Mouse (Mus musculus) embryonic facial prominence, embryonic 13.5 days (tissue): ENCODE measurements around the gene Arl10. TPM values are rescaled to one million over a fixed set of nuclear protein-coding genes. Genes with fewer than 3 reads are reported as not detected.

Source experiments
- ATAC-seq: fragments of 200-750 bp; cut with Nextera tagmentation; 2 replicates; pipeline ENCODE4 v1.8.0; 2017; ENCODE audit warnings: low read depth; ENCODE audit not compliant: insufficient number of reproducible peaks, insufficient read depth, low FRiP score, low TSS enrichment
- H3K27ac ChIP-seq: fragments of 300-500 bp; sonication (generic); 2 replicates; pipeline ENCODE4 v1.5.1; 2015; ENCODE audit warnings: moderate library complexity, mild to moderate bottlenecking, inconsistent platforms
- H3K27me3 ChIP-seq: fragments of 300-500 bp; sonication (generic); 2 replicates; pipeline ENCODE4 v1.6.1; 2015; ENCODE audit warnings: mild to moderate bottlenecking, inconsistent platforms
- H3K36me3 ChIP-seq: fragments of 300-500 bp; sonication (generic); 2 replicates; pipeline ENCODE4 v1.6.1; 2015; ENCODE audit warnings: mild to moderate bottlenecking, inconsistent platforms
- H3K4me1 ChIP-seq: fragments of 300-500 bp; sonication (generic); 2 replicates; pipeline ENCODE4 v1.6.1; 2015; ENCODE audit warnings: inconsistent platforms
- H3K4me2 ChIP-seq: fragments of 300-500 bp; sonication (generic); 2 replicates; pipeline ENCODE4 v1.6.1; 2015; ENCODE audit warnings: moderate library complexity, mild to moderate bottlenecking, inconsistent platforms
- H3K4me3 ChIP-seq: fragments of 300-500 bp; sonication (generic); 2 replicates; pipeline ENCODE4 v1.5.1; 2015; ENCODE audit warnings: mild to moderate bottlenecking, inconsistent platforms
- H3K9ac ChIP-seq: fragments of 300-500 bp; sonication (generic); 2 replicates; pipeline ENCODE4 v1.6.1; 2015; ENCODE audit warnings: mild to moderate bottlenecking, inconsistent platforms
- H3K9me3 ChIP-seq: fragments of 300-500 bp; sonication (generic); 2 replicates; pipeline ENCODE4 v1.6.1; 2016; ENCODE audit warnings: inconsistent platforms
- WGBS: fragments of 180-500 bp; shearing (Covaris S2); methylation state at CpG from one replicate; pipeline ENCODE4 v1.1.7; 2015; ENCODE audit warnings: mixed read lengths; 5-methylcytosine and 5-hydroxymethylcytosine counted together
- polyA plus RNA-seq: library from polyadenylated mRNA; unstranded; fragments of >200 nt; fragmentation: Nextera tagmentation; extraction: Ambion mirVana; gene quantifications from 2 replicates; pipeline ENCODE4 v1.2.1, GENCODE M21; 2015

The Arl10 gene
- polyA plus RNA-seq: 31.0 and 33.8 TPM in 2 replicates

GRCm38 (mm10) chr13:54574854-54575481 is at the start of gene Arl10:
Gene Arl10, plus strand, starts transcription at chr13:54575015.
- H3K4me3 ChIP-seq: peak within 1 kb of the TSS; percentile 96
- H3K9me3 ChIP-seq: no peaks in the 10 kb centered on the region
- peak within 1 kb of the TSS; percentile 93 for H3K9ac ChIP-seq
- 0 out of 2 replicates have a peak, but pooled peaks cover 5% of the 10 kb centered on the region for H3K27me3 ChIP-seq
- peaks cover 34% of the 10 kb centered on the region for H3K36me3 ChIP-seq
- ATAC-seq: peak; percentile 80
- H3K4me2 ChIP-seq: peak within 1 kb of the TSS; percentile 92
- peaks cover 15% of the 10 kb centered on the region for H3K4me1 ChIP-seq
- under 1% methylated on average over 55 of the region's 55 CpGs for WGBS
- H3K27ac ChIP-seq: peak within 1 kb of the TSS; percentile 81

DNA sequence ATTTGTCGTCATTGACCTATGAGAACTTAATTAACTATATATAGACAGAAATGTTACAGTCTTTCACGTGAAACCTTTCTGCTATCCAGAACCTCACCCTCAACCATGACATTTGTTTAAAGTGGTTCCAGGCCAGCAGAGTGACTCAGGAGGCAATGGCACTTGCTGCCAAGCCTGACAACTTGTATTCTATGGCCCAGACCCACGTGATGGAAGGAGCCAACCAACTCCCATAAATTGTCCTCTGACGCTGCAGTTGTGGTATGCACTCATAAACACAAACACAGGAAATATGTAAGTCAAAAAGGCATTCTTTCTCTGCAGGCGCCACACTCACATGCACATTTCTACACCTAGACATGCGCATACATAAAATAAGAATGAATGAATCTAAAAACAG is 47.7 kb upstream of the Arl10 start:
- H3K9ac ChIP-seq: no peak overlapping the region
- no peak overlapping the region for H3K27ac ChIP-seq
- H3K27me3 ChIP-seq: no peaks in the 10 kb centered on the region
- no peak for ATAC-seq
- H3K4me2 ChIP-seq: no peak overlapping the region
- H3K4me3 ChIP-seq: no peak overlapping the region
- H3K4me1 ChIP-seq: no peaks in the 10 kb centered on the region
- H3K9me3 ChIP-seq: no peaks in the 10 kb centered on the region
- peaks cover 71% of the 10 kb centered on the region for H3K36me3 ChIP-seq
- 85% methylated on average over 6 of the region's 6 CpGs for WGBS

DNA sequence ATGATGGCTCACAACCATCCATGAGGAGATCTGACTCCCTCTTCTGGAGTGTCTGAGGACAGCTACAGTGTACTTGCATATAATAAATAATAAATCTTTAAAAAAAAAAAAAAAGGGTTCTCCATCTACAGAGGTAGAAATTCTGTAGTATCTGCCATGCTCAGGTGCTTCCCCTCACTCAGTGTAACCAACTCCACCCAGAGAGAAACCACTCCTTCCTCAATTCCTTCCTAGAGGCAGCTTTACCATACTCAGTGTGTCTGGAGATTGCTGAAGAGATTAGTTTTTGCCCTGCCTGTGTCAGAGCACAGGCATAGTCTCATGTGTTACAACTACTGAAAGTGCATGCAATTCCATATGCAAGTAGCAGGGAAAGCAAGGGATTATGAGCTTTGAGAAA is 42.7 kb upstream of the Arl10 start:
- Histone ChIP-seq H3K27ac (no peak overlapping the region), H3K4me2 (no peak overlapping the region), H3K4me3 (no peak overlapping the region), H3K4me1 (no peaks in the 10 kb centered on the region), H3K9ac (no peak overlapping the region), H3K9me3 (no peaks in the 10 kb centered on the region), H3K36me3 (peaks cover 77% of the 10 kb centered on the region), H3K27me3 (no peaks in the 10 kb centered on the region)
- no peak for ATAC-seq

GRCm38 (mm10) chr13:54548036-54548435 is 26.8 kb upstream of the Arl10 start:
- no peak overlapping the region for H3K4me2 ChIP-seq
- H3K27ac ChIP-seq: no peak overlapping the region
- no peak overlapping the region for H3K9ac ChIP-seq
- no peaks in the 10 kb centered on the region for H3K27me3 ChIP-seq
- peaks cover 70% of the 10 kb centered on the region for H3K36me3 ChIP-seq
- H3K4me3 ChIP-seq: no peak overlapping the region
- 85% methylated on average over 7 of the region's 7 CpGs for WGBS
- no peaks in the 10 kb centered on the region for H3K9me3 ChIP-seq
- no peaks in the 10 kb centered on the region for H3K4me1 ChIP-seq
- ATAC-seq: no peak

- no peak overlapping the region for H3K4me2 ChIP-seq
- H3K4me3 ChIP-seq: no peak overlapping the region
- H3K27me3 ChIP-seq: no peaks in the 10 kb centered on the region
- no peaks in the 10 kb centered on the region for H3K9me3 ChIP-seq
- H3K9ac ChIP-seq: no peak overlapping the region
- no peak overlapping the region for H3K27ac ChIP-seq
- H3K4me1 ChIP-seq: no peaks in the 10 kb centered on the region
- H3K36me3 ChIP-seq: peaks cover 95% of the 10 kb centered on the region
- no peak for ATAC-seq
- WGBS: 94% methylated on average over 9 of the region's 9 CpGs
Observed at GRCm38 (mm10) chr13:54556176-54556575, 18.6 kb upstream of the Arl10 start.

DNA sequence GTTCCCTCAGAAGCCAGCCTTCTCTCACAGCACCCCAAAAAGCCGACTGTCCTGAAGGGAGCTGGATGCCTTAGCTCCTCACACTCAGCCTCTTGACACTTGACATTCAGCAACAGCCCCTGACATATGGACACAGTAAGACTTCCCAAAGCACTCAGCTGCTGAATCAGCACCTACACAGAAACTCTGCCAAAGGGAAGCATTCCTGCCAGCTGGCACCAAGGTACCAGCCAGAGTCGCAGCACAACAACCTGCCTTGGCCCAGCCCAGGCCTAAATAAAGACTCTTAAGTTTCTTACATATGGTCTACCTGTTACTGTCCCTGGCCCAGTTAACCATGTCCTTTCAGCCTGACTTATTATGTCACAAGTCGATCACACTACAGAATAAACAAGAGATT is 18.0 kb upstream of the Arl10 start:
- Histone ChIP-seq H3K4me3 (no peak overlapping the region), H3K27ac (no peak overlapping the region), H3K9me3 (no peaks in the 10 kb centered on the region), H3K4me2 (no peak overlapping the region), H3K4me1 (no peaks in the 10 kb centered on the region), H3K27me3 (no peaks in the 10 kb centered on the region), H3K36me3 (peaks cover 95% of the 10 kb centered on the region), H3K9ac (no peak overlapping the region)
- no peak for ATAC-seq
- 94% methylated on average over 3 of the region's 3 CpGs for WGBS

DNA sequence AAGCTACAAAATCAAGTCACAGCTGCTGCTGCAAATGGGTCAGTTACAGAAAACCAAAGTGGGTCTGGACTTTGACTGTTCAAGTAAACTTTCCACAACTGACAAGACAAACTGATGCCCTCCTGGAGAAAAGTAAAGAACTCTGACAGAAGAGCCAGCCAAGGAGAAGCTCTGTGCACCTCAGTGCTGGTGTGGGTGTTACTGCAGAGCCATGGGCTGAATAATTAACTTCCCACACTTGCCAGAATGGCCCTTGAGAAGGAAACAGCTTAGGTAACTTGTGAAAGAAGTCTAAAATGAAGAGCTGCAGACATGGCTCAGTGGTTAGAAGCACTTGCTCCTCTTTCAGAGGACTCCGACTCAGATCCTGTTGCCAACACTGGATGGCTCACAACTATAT is 17.2 kb upstream of the Arl10 start:
- Histone ChIP-seq H3K9me3 (no peaks in the 10 kb centered on the region), H3K4me3 (no peak overlapping the region), H3K36me3 (peaks cover 95% of the 10 kb centered on the region), H3K27me3 (no peaks in the 10 kb centered on the region), H3K9ac (no peak overlapping the region), H3K4me2 (no peak overlapping the region), H3K27ac (no peak overlapping the region), H3K4me1 (no peaks in the 10 kb centered on the region)
- WGBS: 93% methylated on average over 1 of the region's 1 CpGs
- ATAC-seq: no peak

- Histone ChIP-seq H3K27ac (no peak overlapping the region), H3K9me3 (no peaks in the 10 kb centered on the region), H3K9ac (no peak overlapping the region), H3K4me2 (no peak overlapping the region), H3K4me1 (peaks cover 8% of the 10 kb centered on the region), H3K27me3 (no peaks in the 10 kb centered on the region), H3K36me3 (peaks cover 89% of the 10 kb centered on the region), H3K4me3 (no peak overlapping the region)
- 97% methylated on average over 2 of the region's 2 CpGs for WGBS
- ATAC-seq: no peak
Observed at GRCm38 (mm10) chr13:54559656-54560055, 15.2 kb upstream of the Arl10 start.

GRCm38 (mm10) chr13:54560608-54561007 is 14.2 kb upstream of the Arl10 start:
- H3K9me3 ChIP-seq: no peaks in the 10 kb centered on the region
- peaks cover 82% of the 10 kb centered on the region for H3K36me3 ChIP-seq
- H3K27ac ChIP-seq: no peak overlapping the region
- no peaks in the 10 kb centered on the region for H3K27me3 ChIP-seq
- no peak for ATAC-seq
- no peak overlapping the region for H3K4me2 ChIP-seq
- peaks cover 10% of the 10 kb centered on the region for H3K4me1 ChIP-seq
- H3K9ac ChIP-seq: no peak overlapping the region
- H3K4me3 ChIP-seq: no peak overlapping the region
- 91% methylated on average over 7 of the region's 7 CpGs for WGBS

DNA sequence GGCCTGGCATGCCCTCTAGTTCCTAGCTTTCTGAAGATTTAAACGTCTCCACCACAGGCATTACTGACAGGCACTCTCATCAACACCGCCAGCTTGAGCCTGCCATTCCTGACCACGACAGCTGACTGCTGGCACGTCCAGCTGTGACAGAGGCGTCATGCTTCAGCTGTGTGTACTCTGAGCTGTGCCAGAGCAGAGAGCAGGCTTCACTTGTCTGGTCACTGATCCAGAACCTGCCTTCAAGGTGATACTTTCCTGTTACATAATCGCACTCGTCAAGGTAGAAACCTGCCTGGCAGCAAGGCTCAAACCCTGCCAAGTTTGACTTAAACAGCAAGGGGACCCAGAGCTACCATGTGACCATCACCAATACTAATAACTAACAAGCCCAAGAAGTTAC is 12.3 kb upstream of the Arl10 start:
- 80% methylated on average over 7 of the region's 7 CpGs for WGBS
- no peak overlapping the region for H3K9ac ChIP-seq
- ATAC-seq: no peak

GRCm38 (mm10) chr13:54564232-54565200 is 10.3 kb upstream of the Arl10 start:
- H3K27me3 ChIP-seq: no peaks in the 10 kb centered on the region
- ATAC-seq: peak; percentile 44
- peaks cover 12% of the 10 kb centered on the region for H3K4me1 ChIP-seq
- peak overlapping the region; percentile 90 for H3K4me2 ChIP-seq
- no peaks in the 10 kb centered on the region for H3K9me3 ChIP-seq
- peak overlapping the region; percentile 98 for H3K9ac ChIP-seq
- peak overlapping the region; percentile 76 for H3K27ac ChIP-seq
- H3K36me3 ChIP-seq: peaks cover 43% of the 10 kb centered on the region
- WGBS: 11% methylated on average over 45 of the region's 45 CpGs
- peak overlapping the region; percentile 98 for H3K4me3 ChIP-seq

More for the DNA sequence above, 12.3 kb upstream of the Arl10 start:
- no peak overlapping the region for H3K27ac ChIP-seq
- H3K36me3 ChIP-seq: peaks cover 62% of the 10 kb centered on the region
- H3K27me3 ChIP-seq: no peaks in the 10 kb centered on the region
- H3K4me3 ChIP-seq: no peak overlapping the region
- H3K4me2 ChIP-seq: no peak overlapping the region
- H3K4me1 ChIP-seq: peaks cover 12% of the 10 kb centered on the region
- H3K9me3 ChIP-seq: no peaks in the 10 kb centered on the region

GRCm38 (mm10) chr13:54565201-54565581 is 9.6 kb upstream of the Arl10 start, which contains the start of gene 4833439L19Rik:
Gene 4833439L19Rik, minus strand, starts transcription at chr13:54565435.
- peak; percentile 94 for ATAC-seq
- H3K9ac ChIP-seq: peak within 1 kb of the TSS; percentile 98
- H3K4me1 ChIP-seq: peaks cover 12% of the 10 kb centered on the region
- H3K36me3 ChIP-seq: peaks cover 36% of the 10 kb centered on the region
- peak within 1 kb of the TSS; percentile 76 for H3K27ac ChIP-seq
- no peaks in the 10 kb centered on the region for H3K27me3 ChIP-seq
- peak within 1 kb of the TSS; percentile 98 for H3K4me3 ChIP-seq
- under 1% methylated on average over 27 of the region's 27 CpGs for WGBS
- peak within 1 kb of the TSS; percentile 90 for H3K4me2 ChIP-seq
- no peaks in the 10 kb centered on the region for H3K9me3 ChIP-seq
